Mouse (Mus musculus) c-Kit-negative CD71-positive TER-119-positive erythroid progenitor cells, embryonic 14.5 days (primary cell): Measurements from ENCODE around the gene Marveld3.

ENCODE experiments used
- DNase-seq: peaks from one replicate; pipeline ENCODE4 v3.0.0-alpha.2; 2013; ENCODE audit warnings: low read depth, low spot score

Gene Marveld3

DNA sequence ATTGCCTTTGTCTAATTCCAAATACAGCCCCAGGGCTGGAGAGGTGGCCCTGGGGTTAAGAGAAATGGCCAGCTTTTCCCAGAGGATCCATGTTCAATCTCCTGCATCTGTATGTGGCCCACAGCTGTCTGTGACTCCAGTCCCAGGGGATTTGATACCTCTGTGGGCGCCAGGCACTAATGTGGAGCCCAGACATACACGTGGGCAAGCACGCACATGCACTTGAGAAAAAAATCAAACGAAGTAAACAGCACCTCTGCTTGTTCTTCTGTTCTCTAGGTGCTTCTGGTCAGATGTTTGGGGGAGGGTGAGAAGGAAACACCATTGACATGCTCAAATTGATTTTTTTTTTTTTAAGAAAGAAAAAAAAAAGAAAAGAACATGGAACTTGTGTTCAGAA lies 2.1 kb upstream of the Marveld3 start:
- DNase-seq = no peak

GRCm38 (mm10) chr8:109963421-109963820 lies 1.4 kb upstream of the Marveld3 start:
- no peak for DNase-seq

DNA sequence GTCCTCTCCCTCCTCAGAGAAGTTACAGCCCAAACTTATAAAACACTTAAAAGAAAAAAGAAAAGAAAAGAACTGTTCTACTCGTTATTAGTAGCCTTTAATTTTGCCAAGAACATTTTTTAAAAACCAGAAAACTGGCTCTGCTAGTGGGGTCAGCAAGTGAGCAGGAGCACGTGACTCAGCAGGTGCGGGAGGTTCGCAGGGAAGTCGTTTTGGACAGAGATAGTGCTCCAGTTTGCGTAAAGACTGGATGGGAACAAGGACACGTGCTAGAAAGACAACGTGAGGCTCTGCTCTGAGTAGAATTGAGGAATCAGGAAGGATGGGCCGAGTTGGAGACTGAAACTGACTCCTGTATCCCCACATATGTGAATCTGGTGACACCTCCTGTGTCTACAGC lies 893 bp upstream of the Marveld3 start:
- DNase-seq = no peak

DNA sequence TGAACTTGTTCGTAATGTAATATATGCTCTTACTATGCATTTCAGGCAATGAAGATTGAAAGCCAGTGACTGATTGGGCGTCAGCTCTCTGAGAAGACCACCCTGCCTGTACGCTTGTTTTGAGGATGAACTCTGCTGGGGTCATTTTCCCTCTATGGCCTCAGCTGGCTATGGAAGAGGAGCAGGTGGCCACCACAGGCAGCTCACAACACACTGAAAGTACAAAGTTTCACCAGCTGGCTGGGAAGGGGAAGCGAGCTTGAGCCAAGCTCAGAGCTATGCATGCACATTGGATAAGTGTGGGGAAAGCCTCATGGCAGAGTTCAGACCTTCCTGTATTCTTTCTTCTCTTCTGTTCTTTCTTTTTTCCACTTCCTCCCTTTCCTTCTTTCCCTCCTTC lies 2.9 kb downstream of the Marveld3 start:
- DNase-seq = no peak

DNA sequence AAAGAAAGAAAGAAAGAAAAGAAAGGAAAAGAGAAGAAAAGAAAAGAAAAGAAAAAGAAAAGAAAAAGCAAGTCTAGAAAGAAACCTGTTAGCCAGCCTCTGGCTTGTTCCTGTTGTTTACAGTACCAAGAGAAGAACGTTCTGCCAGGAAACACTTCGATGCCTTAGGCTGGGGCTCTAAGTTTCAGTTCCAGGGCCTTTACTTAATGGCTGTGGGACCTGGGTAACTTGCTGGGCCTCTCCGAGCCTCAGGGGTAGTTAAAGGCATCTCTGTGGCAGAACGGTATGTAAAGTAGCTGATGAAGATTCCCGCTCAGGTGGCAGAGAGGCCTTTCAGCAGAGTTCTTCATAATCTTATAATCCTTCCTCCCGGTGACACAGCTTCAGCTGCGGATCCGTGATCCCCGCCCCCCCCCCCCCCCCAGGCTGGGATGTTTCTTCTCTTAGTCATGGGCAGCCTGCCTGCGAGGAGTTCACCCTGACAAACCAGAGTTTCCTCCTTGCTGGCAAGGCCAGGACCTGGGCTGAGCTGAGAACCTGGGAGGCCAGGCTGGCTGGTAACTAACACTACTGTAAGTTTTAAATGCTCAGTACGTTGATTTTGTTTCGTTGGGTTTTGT lies 3.9 kb downstream of the Marveld3 start:
- no peak for DNase-seq

- no peak for DNase-seq
Measured at GRCm38 (mm10) chr8:109957167-109958028, 4.6 kb downstream of the Marveld3 start.

DNA sequence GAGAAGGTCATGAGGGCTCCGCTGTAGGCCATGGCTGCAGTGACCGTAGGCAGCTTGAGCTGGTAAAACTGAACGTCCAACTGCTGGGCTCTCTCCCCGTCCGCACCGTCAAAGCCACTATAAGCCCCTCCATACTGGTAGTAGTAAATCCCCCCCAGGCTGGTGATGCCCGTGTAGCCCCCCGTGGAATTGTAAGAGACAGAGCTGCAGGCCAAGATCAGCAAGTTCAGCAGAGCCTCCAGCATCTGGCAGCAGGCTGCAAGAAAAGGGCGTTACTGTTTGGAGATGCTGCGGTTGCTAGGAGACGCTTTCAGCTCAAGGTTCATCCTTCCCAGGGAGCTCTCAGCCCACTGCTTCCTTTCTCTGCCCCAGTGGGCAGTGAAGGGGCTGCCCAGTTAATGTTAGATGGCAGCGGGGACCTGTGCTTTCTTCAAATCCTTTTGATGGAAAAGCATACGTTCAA lies 7.5 kb downstream of the Marveld3 start:
- no peak for DNase-seq

DNA sequence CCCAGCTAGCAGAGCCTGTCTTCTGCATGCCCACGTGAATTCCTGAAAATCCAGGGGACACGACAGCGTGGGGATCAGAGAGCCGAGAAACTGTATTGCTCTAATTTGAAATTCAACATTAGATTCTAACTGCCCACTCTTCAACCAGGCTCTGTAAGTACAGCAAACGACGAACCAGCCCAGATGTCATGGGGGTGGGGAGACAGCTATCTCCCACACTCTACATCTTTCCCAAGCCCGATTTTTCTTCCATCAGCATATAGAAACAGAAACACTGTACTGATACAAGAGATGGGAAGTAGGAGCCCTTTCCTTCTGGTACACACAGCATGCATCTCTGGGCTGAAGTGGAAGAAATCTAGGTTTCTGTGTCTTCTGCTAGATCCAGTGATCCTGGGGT lies 9.8 kb downstream of the Marveld3 start:
- no peak for DNase-seq

DNA sequence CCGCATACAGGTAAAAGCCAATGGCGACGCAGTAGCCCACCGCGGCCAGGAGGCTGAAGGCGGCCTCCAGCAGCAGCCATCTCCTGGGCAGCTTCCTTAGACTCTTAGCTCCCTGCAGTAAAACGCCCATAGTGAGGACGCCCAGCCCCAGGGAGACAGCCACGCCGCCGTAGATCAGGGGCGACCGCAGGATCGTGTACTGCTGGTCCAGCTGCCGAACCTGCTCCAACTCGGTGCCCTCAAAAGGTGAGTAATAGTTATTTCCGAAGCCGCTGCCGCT lies 13.8 kb downstream of the Marveld3 start:
- DNase-seq = no peak

GRCm38 (mm10) chr8:109947447-109948284 lies 14.3 kb downstream of the Marveld3 start:
- DNase-seq = no peak

GRCm38 (mm10) chr8:109946272-109946671 lies 15.7 kb downstream of the Marveld3 start:
- no peak for DNase-seq

GRCm38 (mm10) chr8:109945694-109946093 lies 16.3 kb downstream of the Marveld3 start:
- no peak for DNase-seq

DNA sequence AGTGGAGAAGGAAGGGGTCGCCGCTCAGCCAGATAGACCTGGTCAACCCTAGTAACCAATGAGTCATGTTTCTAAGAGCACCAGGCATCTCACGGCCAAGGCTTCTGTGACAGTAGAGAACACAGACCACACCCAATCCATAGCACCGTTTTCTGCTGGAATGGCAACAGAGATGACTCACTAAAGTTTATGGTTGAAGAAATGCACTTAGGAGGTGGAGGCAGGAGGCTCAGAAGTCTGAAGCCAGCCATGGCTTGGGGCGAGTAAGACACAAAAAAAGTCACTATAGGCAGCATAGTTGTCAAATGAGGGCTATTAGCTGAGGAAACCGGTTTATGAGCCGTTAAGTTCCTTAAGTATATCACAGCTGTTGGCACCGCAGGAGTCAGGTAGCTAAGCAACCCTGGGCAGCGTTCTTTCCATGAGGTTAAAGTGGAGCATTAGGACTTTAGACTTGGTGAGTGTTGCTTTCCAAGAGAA lies 16.8 kb downstream of the Marveld3 start:
- DNase-seq = no peak

DNA sequence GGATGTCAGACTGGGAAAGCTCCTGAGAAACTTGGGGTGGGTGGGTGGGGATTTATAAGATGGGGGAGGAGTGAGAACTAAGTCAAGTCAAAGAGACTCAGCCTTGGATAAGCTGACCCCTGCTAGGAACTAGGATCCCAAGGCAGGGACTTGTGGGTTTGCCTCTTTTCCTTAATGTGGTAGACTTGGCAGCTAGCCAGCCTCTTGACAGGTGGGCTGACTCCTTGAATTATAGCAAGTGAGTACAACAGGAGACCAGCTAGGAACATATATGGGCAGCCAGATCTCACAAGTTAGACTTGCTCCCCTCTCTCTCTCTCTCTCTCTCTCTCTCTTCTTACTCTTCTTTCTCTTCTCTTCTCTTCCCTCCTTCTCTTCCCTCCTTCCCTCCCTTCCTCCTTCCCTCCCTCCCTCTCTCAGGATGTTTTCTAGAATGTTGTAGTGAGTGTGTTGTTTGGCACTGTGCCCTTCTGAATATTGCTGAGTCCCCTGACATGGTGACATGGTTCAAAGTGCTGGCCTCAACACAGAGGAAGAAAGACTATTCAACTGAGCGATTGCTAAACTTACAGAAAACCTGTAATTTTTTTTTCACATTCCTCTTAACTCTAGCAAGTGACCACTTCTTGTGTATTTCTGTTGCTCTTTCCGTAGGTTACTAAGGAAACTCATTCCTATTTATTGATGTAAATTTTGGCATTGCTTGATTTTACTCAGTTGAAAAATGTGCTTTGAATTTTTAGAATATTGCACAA lies 20.2 kb downstream of the Marveld3 start:
- no peak for DNase-seq

GRCm38 (mm10) chr8:109920406-109921390 lies 41.3 kb downstream of the Marveld3 start:
- DNase-seq = no peak

GRCm38 (mm10) chr8:109917277-109917676 lies 44.7 kb downstream of the Marveld3 start:
- DNase-seq = peak; percentile 32

GRCm38 (mm10) chr8:109907376-109907775 lies 54.6 kb downstream of the Marveld3 start:
- no peak for DNase-seq

GRCm38 (mm10) chr8:109906907-109907306 lies 55.1 kb downstream of the Marveld3 start:
- DNase-seq = no peak

GRCm38 (mm10) chr8:109904928-109905668 lies 56.9 kb downstream of the Marveld3 start:
- DNase-seq = no peak
